Mouse (Mus musculus) heart, adult 11 months (tissue): Measurements from ENCODE around the gene Sebox.

Experiments used
- DNase-seq: peaks from one replicate; pipeline ENCODE4 v3.0.0; 2022

Gene Sebox

DNA sequence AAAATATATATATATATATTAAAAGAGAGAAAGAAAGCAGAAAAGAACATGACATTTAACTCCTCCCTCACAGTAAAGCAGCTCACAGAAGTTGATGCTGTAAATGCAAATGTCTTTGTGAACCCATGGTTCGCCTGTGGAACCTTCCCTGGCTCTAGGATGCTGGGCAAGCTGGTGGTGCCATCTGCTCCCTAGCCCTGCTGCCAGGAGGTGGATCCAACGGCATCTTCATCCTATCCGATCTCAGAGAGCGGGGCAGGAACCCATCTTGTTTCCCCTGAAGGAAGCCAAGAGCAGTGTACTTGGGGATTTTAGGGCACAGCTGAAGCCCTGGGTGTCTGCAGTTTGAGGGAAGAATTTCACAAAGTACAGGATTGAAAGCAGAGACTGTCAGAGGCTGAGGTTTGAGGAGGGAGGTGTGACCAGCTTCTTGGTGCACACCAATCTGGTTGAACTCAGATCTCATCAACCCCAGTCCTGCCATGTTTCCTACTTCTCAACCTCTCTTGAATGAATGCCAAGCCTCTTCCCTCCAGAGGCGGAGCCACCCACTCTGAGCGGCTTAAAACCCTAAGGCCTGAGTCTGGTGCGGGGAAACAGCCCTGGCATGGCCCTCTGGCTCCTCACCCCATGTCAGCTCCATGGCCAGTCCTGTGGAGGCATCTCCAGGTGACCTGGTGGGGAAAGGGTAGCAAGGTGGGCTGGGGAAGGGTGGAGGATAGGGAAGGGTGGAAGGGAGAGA, at the start of gene Sebox:
Sebox (plus strand) TSS at position 539 of the 742 bp plus-strand sequence.
- peak; percentile 88 for DNase-seq

DNA sequence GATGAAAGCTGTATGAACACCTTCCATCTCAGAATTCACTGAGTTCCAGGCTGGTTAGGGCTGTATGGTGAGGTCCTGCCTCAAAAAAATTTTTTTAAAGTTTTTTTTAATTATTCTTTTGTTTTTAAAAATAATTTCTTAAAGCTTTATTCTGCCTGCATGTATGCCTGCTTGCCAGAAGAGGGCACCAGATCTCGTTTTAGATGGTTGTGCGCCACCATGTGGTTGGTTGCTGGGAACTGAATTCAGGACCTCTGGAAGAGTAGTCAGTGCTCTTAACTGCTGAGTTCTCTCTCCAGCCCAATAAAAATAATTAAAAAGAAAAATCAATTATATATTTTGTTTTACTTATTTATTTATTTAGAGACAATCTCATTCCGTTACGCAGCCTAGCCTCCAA, 49.6 kb upstream of the Sebox start:
- no peak for DNase-seq

DNA sequence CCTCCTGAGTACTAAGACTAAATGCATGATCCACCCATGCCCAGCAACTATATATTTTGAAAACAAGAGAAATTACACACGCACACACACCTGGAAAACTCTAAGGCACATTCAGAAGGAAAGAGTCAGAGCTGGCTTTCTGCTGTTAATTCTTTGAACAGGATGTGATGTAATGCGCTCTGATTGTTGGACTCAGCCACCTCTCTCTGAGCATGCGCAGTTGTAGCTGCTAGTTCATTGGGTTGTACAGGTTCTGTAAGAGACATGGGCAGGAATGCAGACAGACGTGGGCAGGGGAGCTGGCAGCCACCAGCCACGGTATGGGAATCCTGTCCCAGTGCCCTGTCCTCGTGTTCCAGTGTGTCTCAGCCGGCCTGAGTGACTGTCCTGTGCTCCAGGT, 49.0 kb upstream of the Sebox start:
- no peak for DNase-seq

DNA sequence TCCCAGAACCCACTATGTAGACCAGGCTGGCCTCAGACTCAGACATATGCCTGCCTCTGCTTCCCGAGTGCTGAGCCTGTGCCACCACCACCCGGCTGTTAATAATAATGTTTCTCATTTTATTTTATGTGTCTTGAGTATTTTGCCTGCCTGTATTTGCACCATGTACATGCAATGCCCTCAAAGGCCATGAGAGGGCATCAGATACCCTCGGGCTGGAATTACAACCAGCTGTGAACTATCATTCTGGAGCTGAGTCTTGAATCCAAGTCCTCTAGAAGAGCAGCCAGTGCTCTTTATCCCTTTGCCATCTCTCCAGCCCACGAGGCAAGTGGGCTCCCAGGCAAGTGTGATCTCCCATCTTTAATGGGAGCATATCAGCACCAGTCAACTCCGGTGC, 47.9 kb upstream of the Sebox start:
- no peak for DNase-seq

DNA sequence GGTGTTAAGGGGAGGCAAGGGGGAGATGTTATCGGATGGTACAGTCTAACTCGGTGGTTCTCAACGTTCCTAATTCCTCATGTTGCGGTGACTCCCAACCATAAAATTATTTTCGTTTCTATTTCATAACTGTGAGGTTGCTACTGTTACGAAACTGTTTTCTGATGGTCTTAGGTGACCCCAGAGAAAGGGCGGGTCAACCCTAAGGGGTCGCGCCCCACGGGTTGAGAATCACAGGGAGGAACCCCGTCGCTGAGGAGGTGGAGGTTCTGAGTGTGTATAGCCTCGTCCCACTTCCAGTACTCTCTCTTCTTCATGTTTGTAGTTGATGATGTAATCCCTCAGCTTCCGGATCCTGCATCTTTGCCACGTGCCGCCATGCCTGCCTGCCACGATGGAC, 44.5 kb upstream of the Sebox start:
- DNase-seq: no peak

DNA sequence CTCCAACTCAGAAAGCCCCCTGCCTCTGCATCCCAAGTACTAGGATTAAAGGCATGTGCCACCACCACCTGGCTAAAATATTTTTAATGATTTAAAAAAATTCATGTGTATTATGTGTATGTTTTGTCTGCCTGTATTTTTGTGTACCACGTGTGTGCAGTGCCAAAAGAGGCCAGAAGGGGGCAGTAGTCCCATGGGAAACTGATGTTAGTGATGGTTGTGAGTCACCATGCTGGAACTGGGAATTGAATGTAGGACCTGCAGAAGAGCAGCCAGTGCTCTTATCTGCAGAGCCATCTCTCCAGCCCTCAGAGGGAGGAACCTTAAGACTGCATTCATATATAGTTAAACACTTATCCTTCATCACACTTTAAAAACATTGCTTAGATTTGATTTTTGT, 41.4 kb upstream of the Sebox start:
- DNase-seq: no peak

DNA sequence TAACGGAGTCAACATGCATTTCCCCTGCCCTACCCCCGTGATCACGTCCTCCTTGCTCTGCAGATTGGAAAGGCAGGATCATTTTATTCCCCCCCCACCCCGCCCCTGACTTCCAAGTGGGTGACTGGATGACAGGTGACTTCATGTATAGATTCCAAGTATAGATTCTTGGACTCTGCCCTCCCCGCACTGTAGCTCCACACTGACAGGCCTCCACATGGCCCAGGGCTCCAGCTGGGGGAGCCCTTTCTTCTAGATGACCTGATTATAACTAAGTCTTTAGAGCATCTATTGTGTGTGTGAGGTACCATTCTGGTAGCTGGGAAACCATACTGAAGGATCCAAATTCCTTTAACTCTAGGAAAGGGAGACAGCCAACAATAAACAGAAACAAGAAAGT, 40.6 kb upstream of the Sebox start:
- no peak for DNase-seq

DNA sequence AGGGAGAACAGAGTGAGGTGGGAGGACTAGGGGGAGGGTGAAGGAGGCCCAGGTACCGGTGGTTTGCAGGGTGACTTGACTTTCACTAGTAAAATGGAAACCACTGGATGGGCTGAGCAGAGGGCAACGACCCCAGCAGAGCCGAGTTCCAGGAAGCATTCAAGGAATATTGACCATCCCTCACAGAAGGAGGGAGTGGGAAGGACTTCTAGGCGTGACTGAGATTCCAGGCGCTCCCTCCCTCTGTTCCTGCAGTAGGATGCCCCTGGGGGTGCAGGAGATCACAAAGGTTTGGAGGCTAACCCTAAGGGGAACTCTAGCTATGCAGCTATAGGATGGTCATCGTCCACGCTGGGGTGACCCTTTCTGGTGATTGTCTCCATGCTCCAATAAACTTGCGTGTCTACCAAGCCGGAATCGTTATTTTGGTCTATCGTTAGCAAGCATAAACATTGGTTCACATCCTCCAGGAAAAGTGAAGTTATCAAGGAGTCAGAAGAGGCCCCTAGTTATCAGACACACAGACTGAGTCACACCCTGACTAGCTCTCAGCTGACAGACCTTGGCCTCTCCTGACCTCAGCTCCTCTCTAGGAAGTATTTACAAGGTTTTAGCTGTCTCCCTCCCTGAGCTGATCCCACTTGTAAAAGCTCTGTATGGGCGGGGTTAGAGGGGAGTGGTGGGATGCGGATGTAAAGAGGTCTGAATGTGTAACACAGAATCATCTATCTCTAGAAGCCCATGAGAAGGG, 39.8 kb upstream of the Sebox start:
- DNase-seq: no peak

DNA sequence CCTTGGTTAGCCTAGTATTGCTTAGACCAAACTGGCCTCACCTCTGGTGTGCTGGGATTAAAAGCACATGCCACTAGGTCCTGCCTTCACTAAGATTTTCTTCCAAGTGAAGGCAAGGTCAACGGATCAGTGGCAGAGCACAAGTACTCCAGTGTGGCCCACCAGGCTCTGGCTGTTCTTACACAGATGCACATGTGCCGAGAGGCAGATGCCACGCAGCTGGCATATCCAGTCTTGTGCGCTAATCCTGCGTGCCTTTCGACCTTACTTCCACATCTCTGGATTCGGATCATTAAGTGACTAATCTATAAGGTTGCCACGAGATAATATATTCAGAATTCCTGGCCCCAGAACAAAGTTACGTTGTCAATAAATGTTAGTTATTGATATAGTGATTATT, 38.1 kb upstream of the Sebox start:
- DNase-seq: no peak

DNA sequence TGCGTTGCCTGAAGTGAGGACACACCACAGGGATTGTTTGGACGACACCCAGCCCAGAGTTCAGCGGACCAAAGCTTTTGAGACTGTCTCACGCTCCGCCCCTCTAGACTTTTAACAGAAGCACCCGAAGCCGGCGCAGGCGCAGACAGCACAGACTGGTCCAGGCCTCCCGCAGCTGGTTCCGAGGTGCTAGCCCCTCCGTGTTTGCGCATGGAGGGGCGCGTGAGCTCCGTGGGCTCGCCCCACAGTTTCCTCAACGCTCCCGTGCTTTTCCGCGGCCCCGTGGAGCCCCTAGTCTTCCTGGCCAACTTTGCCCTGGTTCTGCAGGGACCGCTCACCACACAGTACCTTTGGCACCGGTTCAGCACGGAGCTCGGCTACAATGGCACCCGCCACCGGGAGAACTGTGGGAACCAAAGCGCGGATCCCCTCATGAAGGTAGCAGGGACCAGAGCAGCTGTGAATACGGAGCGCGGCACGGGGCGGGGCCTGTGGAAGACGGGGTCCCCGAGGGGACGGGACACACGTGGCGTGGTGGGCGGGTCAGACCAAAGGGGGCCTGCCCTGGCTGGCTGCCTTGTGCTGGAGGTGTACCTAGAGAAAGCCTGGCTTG, 37.6 kb upstream of the Sebox start, which contains the start of gene Slc46a1:
Slc46a1 (plus strand) TSS at position 130 of the 613 bp plus-strand sequence.
- DNase-seq: peak; percentile 98

DNA sequence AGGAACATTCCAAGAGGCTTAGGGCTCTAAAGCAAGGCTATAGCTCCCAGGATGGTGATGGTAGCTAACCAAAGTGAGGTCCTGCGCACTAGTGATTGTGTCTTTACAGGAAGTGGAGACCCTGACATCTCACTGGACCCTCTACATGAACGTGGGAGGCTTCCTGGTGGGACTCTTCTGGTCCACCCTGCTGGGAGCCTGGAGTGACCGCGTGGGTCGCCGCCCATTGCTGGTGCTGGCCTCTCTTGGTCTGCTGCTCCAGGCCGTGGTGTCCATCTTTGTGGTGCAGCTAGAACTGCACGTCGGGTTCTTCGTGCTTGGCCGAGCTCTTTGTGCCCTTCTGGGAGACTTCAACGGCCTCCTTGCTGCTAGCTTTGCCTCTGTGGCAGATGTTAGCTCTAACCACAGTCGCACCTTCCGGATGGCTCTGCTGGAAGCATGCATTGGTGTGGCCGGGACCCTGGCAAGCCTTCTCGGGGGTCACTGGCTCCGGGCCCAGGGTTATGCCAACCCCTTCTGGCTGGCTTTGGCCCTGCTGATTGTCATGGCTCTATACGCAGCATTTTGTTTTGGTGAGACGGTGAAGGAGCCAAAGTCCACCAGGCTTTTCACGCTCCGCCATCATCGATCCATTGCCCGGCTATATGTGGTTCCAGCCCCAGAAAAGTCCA, 36.9 kb upstream of the Sebox start:
- DNase-seq: no peak

DNA sequence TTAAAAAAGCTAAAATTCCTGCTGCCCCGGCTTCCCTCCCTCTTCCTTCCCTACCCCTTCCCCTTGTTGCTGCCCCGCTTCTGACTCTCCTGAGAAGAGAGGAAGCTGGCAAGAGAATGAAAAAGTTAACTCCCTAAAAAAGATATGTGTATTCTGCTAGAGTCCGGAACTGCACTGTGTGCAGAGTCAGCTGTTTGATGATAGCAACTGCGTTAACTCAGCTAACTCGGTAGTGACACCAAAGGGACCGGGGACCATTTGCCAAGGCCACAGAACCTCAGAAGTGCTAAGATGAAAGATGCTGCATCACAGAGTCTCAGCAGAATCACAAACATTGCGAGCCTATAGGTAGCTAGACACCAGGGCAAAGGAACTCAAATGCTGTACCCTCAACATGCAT, 35.7 kb upstream of the Sebox start:
- no peak for DNase-seq

DNA sequence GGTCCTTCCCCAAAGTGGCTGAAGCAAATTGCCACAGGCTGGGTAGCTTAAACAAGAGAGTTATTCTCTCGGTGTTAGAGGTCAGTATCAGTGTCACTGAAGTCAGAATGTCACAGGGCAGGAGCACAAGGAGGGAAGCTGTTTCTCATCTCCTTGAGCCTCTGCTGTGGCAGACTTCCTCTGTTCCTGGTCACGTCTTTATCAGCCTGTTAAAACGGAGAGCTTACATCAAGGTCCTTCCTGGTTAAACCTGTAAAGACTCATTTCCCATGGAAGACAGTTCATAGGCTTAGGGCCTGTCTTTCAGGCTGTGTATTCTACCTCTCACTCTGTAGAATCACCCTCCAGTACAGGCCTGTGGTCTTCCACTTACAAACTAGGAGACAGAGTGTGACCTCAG, 35.3 kb upstream of the Sebox start:
- DNase-seq: no peak

DNA sequence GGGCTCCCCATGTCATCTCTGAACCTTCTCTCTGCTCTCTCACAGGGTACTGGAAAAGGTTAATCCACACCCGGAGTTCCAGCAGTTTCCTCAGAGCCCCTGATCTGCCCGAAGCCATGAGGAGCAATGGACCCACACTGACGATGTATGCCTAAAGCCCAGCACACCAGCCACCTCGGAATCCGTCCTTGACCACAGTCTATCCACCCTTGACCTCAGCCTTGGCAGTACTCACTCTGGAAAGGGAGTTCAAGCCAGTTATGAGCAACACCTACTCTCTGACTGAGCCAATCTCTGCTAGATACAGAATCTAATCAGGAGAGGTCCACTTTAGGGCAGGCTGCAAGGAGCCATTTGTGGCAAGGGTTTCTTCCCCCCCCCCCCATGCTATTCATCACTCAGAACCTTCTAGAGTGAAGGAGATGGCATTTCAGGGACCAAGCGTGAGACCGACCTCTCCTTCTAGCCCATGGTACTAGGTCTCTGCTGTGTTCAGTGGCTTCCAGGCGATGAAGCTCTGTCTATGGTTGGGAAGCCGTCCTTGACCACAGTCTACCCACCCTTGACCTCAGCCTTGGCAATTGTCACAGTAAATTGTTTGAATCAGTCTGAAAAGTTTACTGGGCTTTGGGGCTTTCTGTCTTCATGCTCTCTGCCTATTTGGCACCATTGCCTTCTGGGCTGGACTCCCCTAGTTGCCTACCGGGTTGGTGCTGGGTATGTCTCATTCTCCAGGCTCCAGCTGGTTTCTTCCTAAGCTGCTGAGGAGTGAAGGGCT, 31.7 kb upstream of the Sebox start:
- DNase-seq: no peak

DNA sequence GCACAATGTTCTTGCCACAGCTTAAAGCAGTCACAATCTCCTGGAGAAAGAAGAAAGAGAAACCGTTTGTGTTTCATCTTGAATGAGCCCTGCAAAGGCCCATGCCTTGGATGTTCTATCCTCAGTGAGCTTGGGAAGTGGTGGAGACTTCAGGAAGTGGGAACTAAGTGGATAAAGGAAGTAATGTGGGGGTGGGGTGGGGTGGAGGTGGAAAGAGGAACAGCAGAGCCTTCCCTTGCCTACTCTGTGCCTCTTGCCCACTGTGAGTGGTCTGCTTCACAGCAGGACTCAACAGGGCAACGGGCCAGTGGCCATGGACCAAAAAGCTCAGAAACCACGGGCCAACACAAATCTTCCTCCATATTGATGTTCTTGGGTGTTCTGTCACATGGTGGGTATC, 28.0 kb upstream of the Sebox start:
- DNase-seq: no peak

DNA sequence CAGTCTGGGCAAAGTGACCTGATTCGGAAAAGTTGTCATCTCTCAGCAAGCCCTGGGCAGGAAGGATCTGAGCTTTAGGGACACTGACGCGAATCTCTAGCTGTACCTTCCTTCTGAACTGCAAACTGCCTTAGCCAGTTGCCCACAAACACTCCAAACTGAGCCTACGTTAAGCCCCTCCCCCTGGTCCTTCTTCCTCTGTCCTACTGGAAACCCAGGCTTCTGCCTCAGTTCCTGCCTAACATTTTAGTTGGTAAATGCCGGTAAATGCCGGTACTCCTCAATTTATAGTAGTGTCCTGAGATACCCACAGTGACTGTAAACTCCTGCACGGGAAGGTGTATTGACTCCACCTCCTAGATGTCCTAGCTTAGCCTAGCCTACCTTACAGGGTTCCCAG, 19.6 kb upstream of the Sebox start:
- DNase-seq: no peak

DNA sequence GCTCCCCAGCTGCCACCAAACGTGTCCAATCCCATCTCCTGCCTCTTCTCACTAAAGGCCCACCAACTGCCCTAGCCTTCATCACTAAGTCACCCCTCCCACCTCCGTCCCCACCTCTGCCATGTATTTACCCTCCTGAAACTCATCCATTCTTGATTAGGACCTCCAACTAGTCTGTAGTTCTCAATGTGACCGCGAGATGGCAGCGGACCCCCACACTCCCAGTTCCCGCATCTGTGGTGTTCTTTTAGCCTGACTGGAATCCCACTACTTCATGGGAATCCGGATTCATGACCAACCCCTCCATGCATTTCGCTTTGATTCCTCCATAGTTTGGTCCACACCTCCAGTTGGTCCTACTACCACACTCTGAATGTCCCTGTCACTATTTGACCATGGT, 15.1 kb upstream of the Sebox start:
- DNase-seq: peak; percentile 92

DNA sequence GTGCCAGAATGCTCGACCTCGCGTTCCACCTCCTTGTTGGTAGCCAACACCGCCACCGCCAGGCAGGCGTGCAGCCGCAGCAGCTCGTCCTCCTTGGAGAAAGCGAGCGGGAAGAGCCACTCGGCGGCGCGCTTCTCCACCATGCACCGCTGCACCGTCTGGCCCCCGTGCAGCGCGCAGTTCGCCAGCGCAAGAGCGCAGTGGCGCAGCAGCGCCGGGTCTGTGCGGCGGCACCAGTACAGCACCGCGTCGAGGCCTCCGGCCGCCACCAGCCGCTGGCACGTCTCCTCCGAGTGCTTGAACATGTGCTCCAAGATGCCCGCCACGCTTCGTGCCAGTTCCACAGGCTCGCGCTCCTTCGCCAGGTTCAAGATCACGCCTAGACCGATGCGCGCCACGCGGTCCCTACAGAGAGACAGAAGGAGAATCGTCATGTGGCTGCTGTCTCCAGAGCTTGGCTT, 12.4 kb upstream of the Sebox start:
- peak; percentile 90 for DNase-seq

DNA sequence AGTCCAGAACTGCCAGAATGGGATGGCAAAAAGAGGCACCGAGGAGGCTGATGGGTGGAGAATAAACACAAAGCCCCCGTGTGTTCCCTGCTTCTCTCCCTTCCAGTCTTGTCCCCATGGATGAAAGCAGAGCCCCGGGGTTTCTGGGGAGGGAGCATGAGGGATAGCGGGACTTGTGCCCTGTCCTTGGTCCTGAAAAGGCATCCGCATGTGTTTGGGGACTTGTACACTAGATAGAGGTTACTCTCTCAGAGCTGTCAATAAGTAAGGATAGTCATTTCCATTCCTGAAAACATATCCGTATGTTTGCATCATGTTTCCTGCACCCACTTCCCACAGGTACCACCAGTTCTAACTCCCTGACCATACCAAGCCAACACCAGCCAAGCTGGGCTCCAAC, 7.3 kb upstream of the Sebox start:
- no peak for DNase-seq

DNA sequence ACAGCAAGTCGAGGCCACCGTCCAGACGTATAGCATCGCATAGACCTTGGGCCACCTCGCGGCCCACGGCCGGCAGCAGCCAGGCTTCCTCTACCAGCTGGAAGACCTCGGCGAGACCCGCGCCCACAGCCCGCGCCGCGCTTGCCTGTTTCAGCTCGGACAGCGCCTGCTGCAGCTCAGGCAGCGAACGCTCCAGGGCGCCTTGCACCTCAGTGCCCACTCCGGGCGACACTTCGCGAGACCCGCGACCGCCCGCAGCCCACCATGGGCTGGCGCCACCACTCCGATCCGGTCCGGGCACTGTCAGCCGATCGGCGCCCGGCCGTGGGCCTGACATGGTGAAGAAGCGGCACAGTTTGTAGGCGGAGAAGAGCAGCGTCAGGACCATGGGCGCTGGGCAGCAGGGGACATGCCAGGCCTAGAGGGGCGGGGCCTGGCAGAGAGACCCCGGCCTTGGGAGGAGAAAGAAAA, 6.1 kb upstream of the Sebox start:
- peak; percentile 93 for DNase-seq

DNA sequence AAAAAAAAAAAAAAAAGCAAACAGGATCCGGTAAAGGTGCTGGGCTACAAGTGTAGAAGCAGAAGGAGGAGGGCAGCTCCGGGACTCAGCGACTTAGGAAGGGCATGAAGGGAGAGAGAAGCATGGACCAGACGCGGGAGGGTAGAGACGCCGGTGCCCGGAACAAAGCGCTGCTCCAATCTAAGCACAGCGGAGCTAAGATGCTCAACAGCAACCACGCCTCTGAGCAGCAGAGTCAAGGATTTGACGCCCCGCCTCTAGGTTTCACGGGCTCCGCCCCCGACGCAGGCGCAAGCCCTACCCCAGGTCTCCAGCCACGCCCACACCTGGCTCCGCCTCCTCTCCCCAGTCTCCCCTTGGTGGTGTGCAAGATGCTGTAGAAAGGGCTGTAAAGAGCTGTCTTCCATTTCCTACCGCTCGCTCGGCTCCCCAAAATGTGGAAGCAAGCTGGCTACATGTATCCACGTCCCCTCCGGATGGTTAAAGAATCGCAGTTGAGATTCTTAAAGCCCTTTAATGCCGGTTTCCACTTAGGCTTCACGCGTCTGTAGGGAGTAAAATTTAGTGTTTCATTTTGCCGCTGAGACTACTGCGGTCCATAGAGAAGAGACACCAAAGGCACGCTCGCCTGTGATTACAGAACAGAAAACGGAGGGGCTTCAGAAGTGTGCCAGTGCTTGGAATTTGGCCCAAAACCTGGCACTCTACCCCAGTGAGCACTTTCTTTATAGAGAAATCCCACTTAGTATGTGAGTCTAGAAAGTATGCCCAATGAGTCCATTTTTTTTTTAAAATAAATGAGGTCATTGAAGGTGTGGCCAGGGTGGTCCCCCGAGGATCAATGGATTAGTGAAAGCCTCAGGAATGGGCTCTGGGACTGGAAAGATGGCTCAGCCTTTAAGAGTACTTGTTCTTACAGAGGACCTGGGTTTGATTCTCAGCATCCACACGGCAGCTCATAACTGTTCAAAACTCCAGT, 5.4 kb upstream of the Sebox start, which contains the start of gene Sarm1:
Sarm1 (minus strand) TSS at position 211 of the 979 bp plus-strand sequence.
- DNase-seq: peak; percentile 99
